In genomic region chr11:117048911-117049310, GRCm38 (mm10) we compare ENCODE assay signal across 15 mouse cellular contexts.
DNase-seq lines count a peak whose midpoint lies in the region; ATAC-seq and TF ChIP-seq lines count a peak whose summit lies in the region.
"Had no signal": no experiment of that assay in that cellular context is flagged by ENCODE, and none has a peak within 500 bp of the region (broad histone marks: within the 10 kb centered on the region; RNA-seq: fewer than 3 reads in every experiment).

No protein-coding gene starts in this region.

- no peaks in the 10 kb centered on the region; the same call in 1 of the 2 replicates for H3K9me3 ChIP-seq in liver, embryonic 11.5 days (ENCODE audit: control insufficient read depth, low read length)
- H3K9me3 ChIP-seq: heart, embryonic 10.5 days; limb, embryonic 15.5 days; neural tube, embryonic 13.5 days had no signal

- intact Hi-C loops in gastrocnemius, adult 2 months (cut with DNase I): no loop called here

- H3K27ac ChIP-seq in gastrocnemius, adult 2 months: no peak overlapping the region
- H3K27ac ChIP-seq in liver, adult 2 months (replicated peaks; ENCODE audit: insufficient read depth, low read depth, low read length): no peak overlapping the region
- no peak overlapping the region for H3K27ac ChIP-seq in liver, embryonic 11.5 days (ENCODE audit: low read depth, low read length)
- no peak overlapping the region for H3K27ac ChIP-seq in bone marrow, adult 2 months (ENCODE audit: control insufficient read depth, insufficient read depth, low read depth, low read length, poor library complexity)
- H3K27ac ChIP-seq: limb, embryonic 15.5 days had no signal

- H3K4me1 ChIP-seq in liver, adult 2 months (ENCODE audit: control insufficient read depth, insufficient read depth, low read length): no peaks in the 10 kb centered on the region
- H3K4me1 ChIP-seq in liver, embryonic 11.5 days (replicated peaks; ENCODE audit: control insufficient read depth, insufficient read depth, low read length): no peaks in the 10 kb centered on the region
- H3K4me1 ChIP-seq in bone marrow, adult 2 months (ENCODE audit: control insufficient read depth, insufficient read depth, low read length): no peaks in the 10 kb centered on the region

- no peak overlapping the region for H3K9ac ChIP-seq in liver, adult 2 months (ENCODE audit: low read depth, low read length)
- no peak overlapping the region for H3K9ac ChIP-seq in liver, embryonic 11.5 days (ENCODE audit: low read depth, low read length)
- H3K9ac ChIP-seq: limb, embryonic 15.5 days; neural tube, embryonic 13.5 days had no signal

- H3K4me2 ChIP-seq in liver, embryonic 11.5 days: no peak overlapping the region
- H3K4me2 ChIP-seq: limb, embryonic 15.5 days; neural tube, embryonic 13.5 days had no signal

- no peaks in the 10 kb centered on the region for H3K27me3 ChIP-seq in liver, adult 2 months (ENCODE audit: control insufficient read depth, insufficient read depth, low read length)
- no peaks in the 10 kb centered on the region for H3K27me3 ChIP-seq in liver, embryonic 11.5 days (replicated peaks; ENCODE audit: control insufficient read depth, insufficient read depth, low read length)
- H3K27me3 ChIP-seq: limb, embryonic 15.5 days; neural tube, embryonic 13.5 days had no signal

- 86% methylated on average over 3 of the region's 3 CpGs for WGBS in liver, adult 2 months
- 72% methylated on average over 3 of the region's 3 CpGs for WGBS in liver, embryonic 11.5 days
- 74% methylated on average over 3 of the region's 3 CpGs for WGBS in bone marrow, adult 2 months

- TF ChIP-seq POLR2A in liver, adult 2 months (IDR thresholded peaks at IDR 0.05; ENCODE audit: extremely low read depth, insufficient read depth, low read length): no peak
- TF ChIP-seq POLR2A in bone marrow, adult 2 months (IDR thresholded peaks at IDR 0.05; ENCODE audit: borderline replicate concordance, control insufficient read depth, low read depth, low read length): no peak

- H3K79me2 ChIP-seq in liver, adult 2 months (ENCODE audit: control insufficient read depth, insufficient read depth, low read length): no peaks in the 10 kb centered on the region

- ATAC-seq in liver, embryonic 11.5 days (replicated peaks; ENCODE audit: low FRiP score): no peak

- H3K4me3 ChIP-seq in gastrocnemius, adult 2 months: no peak overlapping the region
- no peak overlapping the region for H3K4me3 ChIP-seq in liver, adult 2 months (ENCODE audit: insufficient read depth, low read depth, low read length)
- H3K4me3 ChIP-seq in liver, embryonic 11.5 days (ENCODE audit: low read depth, low read length): no peak overlapping the region
- no peak overlapping the region for H3K4me3 ChIP-seq in bone marrow, adult 2 months (replicated peaks; ENCODE audit: control insufficient read depth, low read depth, low read length)
- H3K4me3 ChIP-seq: heart, embryonic 10.5 days; hindbrain, embryonic 10.5 days; limb, embryonic 15.5 days; neural tube, embryonic 13.5 days had no signal

- H3K36me3 ChIP-seq in liver, adult 2 months (ENCODE audit: control insufficient read depth, insufficient read depth, low read length): no peaks in the 10 kb centered on the region
- no peaks in the 10 kb centered on the region for H3K36me3 ChIP-seq in liver, embryonic 11.5 days (ENCODE audit: control insufficient read depth, insufficient read depth, low read length)
- H3K36me3 ChIP-seq: heart, embryonic 10.5 days; hindbrain, embryonic 10.5 days; limb, embryonic 15.5 days; neural tube, embryonic 13.5 days had no signal

- DNase-seq in gastrocnemius, adult 2 months: no peak
- DNase-seq in gastrocnemius, postnatal 4 days (ENCODE audit: low spot score in 2 of 2): no peak
- no peak for DNase-seq in liver, adult 2 months (ENCODE audit: extremely low read depth, low read depth, low spot score)
- DNase-seq in liver, embryonic 11.5 days (ENCODE audit: low spot score): no peak
- peak; percentile 21 to 29 for DNase-seq in B cell, adult 2 months
- DNase-seq in thymus, postnatal 14 days: no peak
- DNase-seq in embryo, embryonic 9.5 days (ENCODE audit: extremely low spot score): no peak
- DNase-seq: cerebellum, adult 9-11 months; kidney, adult 11 months; thymus, adult 18-20 months had no signal

- TF ChIP-seq CTCF in gastrocnemius, adult 2 months (IDR thresholded peaks at IDR 0.05): peak; percentile 34
- peak; percentile 46 for TF ChIP-seq CTCF in liver, adult 2 months (IDR thresholded peaks at IDR 0.05; ENCODE audit: low read depth, low read length)
- peak; percentile 51 for TF ChIP-seq CTCF in bone marrow, adult 2 months (IDR thresholded peaks at IDR 0.05; ENCODE audit: control insufficient read depth, insufficient read depth, low read length)

Comparison
In these comparisons a context has a peak if more than half of its experiments do, and no peak if none do; other contexts are left out.
1. DNase-seq: peak in B cell, adult 2 months (2 of 2); none in gastrocnemius, adult 2 months (single experiment), gastrocnemius, postnatal 4 days (0 of 2), liver, adult 2 months (single experiment), liver, embryonic 11.5 days (single experiment), thymus, postnatal 14 days (single experiment) and embryo, embryonic 9.5 days (single experiment).
2. Peak in every context shown above with its lines, with median percentiles within 50 percentile points of each other: CTCF ChIP-seq.